Mouse (Mus musculus): ENCODE measurements around the gene Shc4.
A peak's percentile ranks its signal among the peaks of the same experiment; 100 is the strongest.

The Shc4 gene

DNA sequence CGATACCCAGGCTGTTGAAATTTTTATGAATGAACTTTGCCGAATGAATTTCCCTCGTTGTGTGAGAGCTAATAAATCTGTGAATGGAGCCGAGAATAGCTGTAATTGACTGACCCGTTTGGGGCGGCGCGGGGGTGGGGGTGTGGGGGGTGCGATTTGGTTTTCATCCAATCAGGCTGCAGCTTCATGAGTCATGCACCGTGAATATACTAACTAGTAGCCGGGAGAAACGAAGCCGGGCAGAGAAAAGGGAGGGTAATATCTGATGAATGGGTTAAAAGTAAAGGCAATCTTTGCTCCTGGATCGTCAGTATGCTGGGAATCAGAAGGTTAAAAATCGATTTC, at the start of gene Shc4:
Gene Shc4, minus strand, starts transcription at position 63 of the 345 bp plus-strand sequence.
- no peak for DNase-seq (ENCODE audit: low spot score in 2 of 2)

DNA sequence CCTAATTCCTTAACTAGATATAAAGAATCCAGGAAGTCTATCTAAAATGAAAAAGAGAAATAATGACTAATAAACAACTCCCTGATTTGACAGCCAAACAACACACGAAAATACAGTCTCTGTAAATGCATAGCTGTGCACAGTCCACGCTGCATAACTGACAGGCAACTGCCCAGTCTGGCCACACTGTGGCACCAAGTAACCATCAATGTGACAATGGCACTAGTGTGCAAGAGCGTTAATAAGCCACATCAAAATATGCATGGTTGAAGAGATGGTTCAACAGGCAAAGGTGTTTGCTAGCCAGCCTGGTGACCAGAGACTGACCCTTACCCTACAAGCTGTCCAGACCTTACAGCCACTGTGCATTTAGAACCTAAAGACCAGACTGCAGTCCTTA, 41.1 kb upstream of the Shc4 start:
- DNase-seq (ENCODE audit: low spot score in 2 of 2), result no peak

DNA sequence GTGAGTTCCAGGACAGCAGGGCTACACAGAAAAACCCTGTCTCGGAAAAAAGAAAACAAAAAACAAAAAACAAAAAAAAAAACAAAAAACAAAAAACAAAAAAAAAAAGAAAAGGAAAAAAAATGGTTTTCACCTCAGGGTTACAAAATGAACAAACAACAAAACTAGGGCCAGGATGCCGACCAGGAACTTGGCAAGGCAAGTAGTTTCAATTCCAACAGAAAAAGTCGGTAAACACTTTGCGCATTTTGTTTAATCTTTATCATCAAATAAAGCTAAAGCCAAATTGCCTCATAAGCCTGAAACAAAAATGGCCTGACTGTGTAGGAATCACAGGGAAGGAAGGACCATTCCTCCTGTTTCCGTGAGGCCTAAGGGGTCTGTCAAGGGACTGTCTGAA, 40.6 kb upstream of the Shc4 start:
- no peak for DNase-seq (ENCODE audit: low spot score in 2 of 2)

DNA sequence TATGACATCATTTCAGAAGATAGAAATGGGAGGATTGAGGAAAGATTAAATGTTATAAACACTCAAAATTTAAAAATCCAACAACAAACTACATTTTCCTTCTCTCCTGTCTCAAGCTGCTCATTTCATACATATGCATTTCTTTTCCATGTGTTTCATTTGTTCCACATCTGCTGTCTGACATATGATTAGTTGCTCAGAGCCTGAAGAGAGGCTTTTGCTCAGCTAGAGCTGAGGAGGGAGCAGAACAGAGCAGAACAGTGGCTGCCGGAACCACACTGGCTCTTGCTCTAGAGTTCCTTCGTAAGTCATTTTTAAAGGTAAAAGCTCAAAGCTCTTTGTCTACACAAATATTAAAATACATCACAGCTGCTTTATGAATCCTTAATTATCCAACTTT, 25.4 kb upstream of the Shc4 start:
- DNase-seq (ENCODE audit: low spot score in 2 of 2), result no peak

DNA sequence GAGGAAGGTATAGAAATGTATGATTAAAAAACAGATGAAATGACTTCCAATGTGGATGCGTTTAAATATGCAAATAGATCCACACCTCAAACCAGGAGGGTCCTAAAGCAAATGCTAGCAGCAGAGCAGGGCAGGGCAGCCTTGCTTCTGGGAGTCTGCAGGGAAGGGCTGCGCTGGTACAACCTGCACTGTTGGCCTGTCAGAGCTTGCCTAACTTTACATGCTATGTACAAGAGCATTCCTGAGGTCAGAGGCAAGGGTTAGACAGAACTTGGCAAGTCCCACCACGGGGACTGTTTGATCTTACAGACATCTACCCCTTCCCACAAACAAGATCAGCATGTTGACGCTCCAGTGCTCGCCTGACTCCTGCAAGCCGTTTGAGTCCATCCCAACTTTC, 15.4 kb upstream of the Shc4 start:
- no peak for DNase-seq (ENCODE audit: low spot score in 2 of 2)

DNA sequence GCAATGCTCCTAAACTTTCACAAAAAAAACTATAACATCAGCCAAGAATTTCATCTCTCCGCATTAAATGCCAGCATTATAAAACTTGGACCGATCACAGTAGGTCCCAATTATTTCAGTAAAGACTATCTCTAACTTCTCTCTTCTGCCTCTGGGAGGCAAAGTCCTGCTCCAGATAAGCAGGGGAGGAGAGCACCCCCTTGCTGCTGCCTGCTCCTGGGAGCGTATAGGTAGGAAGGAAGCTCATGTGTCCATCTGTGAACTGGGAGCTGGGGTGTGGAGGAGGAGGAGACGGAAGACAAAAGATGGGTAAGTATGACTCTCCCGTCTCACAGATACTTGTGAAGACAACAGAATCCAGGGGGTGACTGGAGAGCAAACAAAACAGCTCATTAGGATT, 14.8 kb upstream of the Shc4 start:
- no peak for DNase-seq (ENCODE audit: low spot score in 2 of 2)

DNA sequence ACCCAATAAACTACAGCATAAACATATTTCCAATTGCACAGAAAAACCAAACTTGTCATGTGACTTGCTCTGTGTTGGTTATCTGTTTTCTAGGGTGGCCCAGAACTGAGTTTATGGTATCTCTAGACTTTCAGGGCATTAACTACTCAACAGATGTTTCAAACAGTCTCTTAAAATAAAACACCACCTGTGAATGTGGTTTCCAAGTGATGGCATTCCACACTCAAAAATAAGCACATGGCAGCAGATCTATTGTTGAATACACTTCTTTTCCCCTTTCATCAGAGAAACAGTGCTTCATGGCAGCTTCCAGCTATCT, 12.0 kb upstream of the Shc4 start:
- no peak for DNase-seq (ENCODE audit: low spot score in 2 of 2)

DNA sequence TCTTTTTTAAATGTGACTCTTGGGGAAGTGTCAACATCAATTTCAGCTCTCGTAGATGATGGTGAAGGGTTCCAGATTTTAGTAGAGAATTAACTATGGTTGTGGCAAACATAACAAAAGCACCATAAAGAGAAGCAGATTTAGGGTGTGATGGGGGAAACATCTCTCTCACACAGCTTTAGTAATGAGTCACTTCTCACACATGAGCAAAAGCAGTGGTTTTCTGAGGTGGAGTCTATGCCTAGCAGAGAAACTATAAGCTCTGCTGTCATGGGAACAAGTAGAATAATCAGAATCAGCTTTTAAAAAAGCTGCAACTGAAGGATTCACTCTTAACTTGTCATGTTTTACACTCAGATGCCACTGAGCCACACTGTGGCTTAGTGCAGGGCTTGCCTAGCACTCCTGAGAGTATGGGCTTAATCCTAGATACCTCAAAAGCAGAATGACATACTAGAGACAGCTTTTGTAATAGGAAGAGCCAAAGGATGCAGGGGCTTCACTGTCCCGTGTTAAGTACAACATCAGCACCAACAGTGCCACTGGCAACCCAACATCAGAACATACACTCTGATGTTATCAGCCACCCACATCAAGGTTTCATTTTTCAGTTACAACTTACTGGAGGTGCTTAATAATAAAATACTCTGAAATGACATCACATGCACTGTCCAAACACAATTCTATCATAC, 11.5 kb upstream of the Shc4 start:
- DNase-seq (ENCODE audit: low spot score in 2 of 2), result no peak

DNA sequence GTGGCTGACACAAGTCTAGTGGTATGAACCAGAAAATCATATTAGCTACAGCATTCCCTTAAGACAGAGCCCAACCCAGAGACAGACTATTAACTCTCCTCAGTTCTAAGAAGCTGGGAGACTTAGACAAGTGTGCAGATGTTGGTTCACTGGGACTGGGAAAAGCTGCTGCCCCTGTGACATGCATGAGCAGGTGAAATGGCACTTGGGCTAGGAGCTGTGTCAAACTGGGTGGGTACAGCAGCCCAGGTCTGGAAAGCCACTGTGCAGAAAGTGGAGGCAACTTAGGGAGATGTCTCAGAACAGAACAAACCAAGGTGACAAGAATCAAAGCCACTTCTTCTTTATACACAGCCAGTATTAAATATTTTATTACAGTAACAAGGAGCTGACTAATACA, 10.8 kb upstream of the Shc4 start:
- no peak for DNase-seq (ENCODE audit: low spot score in 2 of 2)

DNA sequence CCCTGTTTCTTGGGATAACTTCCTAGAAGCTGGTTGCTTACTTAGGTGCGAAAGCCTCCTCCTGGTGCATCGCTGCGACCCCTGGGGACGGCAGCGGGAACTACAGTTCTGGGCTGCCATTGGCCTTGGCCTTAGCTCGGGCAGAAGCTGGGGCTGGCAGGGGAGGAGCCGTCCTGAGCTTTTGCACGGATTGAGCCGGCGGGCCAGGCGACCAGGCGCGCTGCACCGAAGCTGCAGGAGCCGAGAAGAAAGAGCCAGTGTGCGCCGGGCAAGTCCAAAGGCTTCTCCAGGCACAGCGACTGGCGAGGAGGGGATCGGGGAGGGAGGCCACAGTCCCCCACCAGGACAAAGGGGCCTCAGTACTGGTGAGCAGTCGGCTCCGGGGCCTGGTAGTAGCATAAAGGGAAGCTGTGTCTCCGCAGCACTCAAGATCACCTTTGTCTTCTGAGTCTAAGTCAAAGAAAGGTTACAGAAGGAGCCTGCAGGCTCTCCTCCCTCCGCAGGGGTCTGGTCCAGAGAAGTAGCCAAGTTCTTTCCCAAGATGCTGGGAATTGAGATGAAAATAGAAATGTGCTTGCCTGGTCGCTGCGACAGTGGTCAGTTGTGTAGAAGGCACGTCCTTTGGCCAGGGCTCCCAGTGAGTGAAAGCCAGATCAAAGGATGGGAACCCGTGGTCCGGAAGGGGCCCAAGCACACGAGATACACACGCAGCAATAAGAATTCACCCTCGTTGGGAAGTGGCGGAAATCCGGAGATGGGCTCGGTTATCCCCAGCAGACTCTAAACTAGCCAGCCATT, 8.0 kb upstream of the Shc4 start:
- DNase-seq (ENCODE audit: low spot score in 2 of 2), result peak; percentile 76 to 84

DNA sequence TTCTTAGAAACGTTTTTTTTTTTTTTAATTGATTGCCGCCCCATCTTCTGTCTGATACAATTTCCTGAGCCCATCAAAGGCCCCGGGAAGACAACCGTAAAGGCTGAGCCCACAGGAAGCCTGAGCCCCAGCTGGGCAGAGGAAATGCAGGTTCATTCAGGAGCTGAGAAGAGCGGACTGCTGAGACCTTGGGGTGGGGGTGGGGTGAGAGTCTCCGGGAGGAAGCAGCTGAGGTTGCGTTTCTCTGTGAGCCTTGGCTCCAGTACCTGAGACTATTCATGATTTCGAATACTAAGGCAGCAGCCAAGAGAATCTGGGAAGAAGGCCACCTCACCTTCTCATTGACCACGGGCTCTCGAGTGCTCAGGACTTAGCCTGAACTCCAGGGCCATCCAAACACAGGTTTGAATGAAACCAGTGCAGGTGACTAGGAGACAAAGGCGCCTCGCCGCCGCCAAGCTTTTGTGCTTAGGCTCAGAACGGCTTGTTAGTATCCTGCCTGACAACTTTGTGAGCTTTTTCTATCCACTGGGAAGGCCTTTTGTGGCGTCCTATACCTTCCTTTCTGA, 682 bp upstream of the Shc4 start:
- no peak for DNase-seq (ENCODE audit: low spot score in 2 of 2)

DNA sequence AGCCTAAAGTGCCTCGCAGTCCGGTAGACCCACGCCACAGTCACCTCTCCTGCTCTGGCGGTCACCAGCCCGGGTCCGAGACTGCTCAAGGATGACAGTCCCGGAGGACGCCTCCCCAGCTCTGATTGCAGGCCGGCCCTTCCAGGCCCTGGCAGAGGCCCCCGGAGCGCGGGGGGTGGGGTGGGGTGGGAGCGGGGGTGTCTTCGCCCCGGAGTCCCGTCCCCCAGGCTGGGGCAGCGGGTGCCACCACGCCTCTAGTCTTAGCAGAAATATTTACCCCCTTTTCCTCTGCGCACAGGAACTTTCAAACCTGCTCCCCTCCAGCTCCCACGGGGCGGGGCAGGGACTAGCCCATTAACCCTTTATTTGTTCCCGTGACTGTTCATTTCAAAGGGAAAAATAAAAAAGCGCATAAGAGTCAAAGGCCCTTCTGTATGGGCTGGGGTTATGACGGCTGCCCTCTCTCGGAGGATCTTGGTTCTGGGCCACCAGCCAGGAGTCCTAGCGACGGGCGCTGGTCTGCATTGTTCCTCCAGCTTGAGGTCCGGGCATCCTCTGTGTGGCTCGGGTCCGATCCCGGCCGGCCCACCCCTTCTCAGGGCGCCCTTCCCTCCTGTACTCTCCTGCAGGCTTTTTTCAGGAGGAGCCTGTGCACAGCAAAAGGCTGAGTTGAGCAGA, 401 bp downstream of the Shc4 start:
- no peak for DNase-seq (ENCODE audit: low spot score in 2 of 2)

DNA sequence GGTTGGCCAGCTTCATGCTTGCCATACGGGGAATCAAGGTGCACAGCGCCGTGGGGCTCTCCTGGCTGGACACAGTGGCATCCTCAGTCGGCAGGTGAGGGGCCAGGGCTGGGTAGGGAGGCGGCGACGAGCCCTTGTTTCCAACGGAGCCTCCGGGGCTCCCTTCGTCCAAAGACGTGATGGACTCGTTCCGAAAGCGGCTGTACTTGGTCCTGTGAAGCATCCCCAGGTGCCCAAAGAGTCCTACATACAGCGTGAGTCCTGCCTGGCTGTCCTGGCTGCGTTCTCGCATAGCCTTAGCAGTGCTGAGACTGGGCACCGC, 901 bp downstream of the Shc4 start:
- DNase-seq (ENCODE audit: low spot score in 2 of 2), result no peak

DNA sequence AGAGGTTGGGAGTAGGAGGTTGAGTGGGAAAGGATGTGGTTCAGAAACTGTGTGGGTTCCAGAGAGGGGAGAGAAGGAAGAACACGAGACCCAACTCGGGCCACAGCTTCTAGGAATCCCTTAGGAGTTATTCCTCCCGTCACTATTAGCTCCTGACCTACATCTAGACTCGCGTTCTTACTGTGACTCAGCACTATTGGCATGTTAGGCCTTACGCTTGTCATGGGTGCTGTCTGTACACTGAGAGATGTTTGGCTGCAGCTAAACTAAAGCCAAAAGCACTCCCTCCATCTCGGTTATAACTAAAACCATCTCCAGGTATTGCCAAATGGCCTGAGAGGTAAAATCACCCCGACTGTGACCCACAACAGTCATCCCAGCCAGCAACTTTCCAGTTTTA, 7.3 kb downstream of the Shc4 start:
- no peak for DNase-seq (ENCODE audit: low spot score in 2 of 2)

DNA sequence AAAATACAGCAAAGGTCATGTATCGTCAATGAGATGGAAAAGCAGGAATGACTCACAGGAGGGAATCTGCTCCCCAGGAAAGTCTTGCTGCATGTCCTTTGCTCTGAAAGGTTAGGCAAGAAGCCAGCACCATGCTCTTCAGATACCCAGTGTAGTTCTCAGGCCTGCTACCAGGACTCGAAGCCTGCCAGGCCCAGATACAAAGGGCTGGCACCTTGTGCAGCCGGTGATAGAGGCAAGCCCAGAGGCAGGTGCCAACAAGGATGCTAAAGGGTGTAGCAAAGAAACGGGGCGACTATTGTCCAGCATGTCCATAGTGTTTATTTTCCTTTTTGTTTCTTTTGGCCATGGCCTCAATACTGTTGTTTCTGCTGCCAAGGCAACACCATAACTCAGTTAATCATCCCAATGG, 17.4 kb downstream of the Shc4 start:
- DNase-seq (ENCODE audit: low spot score in 2 of 2), result no peak

DNA sequence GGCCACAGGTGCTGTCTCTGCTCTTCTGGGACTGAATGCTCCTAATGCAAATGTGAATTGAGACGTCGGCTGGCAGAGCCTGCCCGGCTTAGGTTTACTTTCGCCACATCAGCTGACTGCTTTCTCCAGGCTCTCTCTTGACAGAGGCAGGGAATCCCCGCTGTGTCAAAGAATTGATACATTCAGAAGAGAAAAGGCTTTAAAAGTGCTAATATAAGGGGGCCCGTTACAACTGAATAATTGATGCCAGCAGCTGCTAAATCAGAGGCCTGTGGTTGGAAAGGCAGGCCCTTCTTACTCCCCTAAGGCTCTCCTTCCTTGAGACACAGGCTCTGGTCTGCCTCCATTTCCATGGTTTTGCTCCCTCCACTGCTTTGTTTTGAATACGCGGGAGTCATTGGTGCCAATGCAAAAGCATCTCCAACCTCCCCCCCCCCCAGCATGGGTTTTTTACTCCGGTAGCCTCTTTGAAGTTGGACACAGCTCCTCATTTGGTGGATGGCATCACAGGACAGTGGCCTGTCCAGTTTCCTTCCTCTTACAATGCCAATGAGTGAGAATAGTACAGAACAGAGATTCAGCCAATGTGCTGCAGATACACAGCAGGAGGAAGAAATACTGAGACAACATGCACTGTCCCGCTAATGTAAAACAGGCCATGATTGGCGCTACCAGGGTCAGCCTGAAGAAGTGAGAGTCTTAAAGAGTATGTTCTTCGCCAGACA, 18.9 kb downstream of the Shc4 start:
- no peak for DNase-seq (ENCODE audit: low spot score in 2 of 2)

DNA sequence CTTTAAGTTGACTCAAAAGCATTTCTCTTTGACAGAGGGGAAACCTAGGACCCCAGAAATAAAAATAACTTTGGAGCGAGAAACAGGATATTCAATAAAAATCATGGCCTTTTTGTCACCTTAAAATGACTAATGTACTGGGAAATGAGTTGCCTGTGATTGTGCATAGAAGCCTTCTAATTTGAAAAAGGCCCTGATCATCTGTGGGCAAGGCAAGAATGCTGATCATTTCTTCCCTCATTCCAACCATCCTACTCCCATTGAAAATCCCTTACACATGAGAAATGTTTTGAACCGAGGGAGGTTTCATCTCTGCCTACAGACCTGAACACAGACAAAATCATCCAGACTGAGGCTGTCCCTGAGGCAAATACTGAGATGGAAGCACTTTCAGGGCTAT, 21.1 kb downstream of the Shc4 start:
- no peak for DNase-seq (ENCODE audit: low spot score in 2 of 2)

DNA sequence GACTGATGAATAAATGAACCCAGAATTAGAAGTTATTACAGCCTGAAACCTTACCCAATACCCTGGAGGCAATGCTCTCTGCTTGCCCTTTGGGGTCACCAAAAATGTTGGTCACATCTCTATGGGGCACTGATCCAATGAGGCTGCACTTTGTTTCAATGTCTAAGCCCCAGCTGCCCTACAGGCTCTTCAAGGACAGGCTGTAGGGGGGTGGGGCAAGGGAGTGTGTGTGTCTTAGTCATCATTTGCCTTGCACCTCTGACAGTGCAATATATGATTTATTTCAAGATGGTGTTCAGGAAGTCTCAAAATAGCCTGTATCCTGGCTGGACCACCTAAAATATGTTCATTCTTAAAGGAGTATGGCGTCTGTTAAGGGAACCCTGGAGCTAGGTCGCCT, 22.3 kb downstream of the Shc4 start:
- no peak for DNase-seq (ENCODE audit: low spot score in 2 of 2)

DNA sequence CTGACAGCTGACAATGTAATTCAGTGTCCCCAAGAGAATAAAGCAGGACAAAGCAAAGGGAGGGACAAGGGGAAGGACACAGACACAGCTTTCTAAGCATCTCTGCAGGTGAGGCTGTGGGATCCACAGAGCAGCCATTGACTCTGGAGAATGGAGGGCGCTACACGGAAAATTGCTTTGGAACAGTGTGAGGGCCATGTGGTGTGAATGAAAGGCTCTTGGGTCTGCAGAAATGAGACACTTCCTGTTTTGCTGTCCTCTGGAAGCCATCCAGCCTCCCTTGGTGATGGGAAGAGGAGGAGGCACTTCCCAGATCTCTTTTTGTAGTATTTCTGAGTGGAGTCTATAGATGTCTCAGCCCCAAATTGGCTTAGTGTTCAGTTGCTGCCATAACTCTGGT, 27.7 kb downstream of the Shc4 start:
- DNase-seq (ENCODE audit: low spot score in 2 of 2), result peak in 1 of 2 experiments; percentile 5

DNA sequence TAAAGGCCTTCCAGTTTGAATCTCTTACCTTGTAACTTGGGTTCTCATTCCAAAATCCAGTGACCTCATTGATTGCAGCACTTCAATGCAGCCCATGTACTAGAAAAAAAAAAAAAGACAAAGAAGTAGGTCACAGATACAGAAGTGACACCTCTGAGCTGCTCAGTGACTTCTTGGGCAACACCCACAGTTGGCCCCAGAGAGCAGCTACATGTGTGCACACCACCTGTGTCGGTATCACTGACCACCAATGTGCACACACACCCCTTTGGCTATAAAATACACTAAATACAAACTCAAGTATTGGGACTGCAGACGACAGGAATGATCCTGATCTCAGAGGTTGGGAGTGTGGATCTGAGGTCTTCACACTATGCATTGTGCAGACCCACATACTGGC, 29.1 kb downstream of the Shc4 start:
- DNase-seq (ENCODE audit: low spot score in 2 of 2), result no peak

DNA sequence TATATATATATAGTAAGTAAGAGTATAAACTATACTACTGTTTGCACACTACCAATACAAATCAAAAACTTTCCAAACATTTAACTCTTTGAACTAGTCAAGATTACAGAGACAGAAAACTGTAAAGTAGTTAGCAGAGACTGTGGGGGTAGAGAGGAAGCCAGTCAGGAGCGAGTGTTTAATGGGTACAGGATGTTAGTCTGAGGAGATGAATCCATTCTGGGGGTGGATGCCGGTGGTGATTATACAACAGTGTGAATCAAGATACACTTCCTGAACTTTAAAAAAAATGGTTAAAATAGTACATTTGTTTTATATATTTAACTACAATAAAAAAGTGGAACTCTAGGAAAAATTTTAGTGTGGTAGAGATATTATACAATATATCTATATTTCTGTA, 31.9 kb downstream of the Shc4 start:
- DNase-seq (ENCODE audit: low spot score in 2 of 2), result no peak

DNA sequence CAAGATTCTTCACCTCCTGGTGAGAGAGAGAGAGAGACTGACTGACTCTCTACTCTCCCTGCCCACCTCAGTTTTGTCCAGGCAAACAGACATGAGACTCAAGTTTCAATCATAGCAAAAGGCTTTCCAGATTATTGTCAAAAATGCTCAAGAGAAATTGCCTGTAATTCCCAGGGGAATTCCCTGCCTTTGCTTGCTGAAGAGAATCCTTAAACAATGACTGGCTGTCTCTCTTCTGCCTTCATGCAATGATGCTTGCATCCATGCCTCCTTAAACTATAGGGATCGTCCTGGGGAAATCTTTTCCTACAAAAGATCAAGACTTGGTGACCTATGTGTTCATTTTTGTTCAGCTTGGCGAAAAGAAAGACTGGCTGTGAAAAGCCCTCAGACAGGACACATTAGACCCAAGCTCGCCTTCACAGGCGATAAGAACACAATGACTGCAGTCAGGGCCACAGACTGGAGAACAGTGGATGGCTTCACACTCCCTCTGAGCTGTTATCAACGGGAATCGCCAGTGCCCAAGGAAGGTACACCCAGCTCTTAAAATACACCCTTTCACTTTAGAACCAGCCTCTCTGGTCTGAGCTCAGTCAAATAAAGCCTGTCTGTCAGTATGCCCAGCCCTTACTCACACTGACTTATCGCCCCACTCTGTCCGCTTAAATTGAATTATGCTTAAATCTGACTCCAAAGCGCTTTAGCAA, 38.4 kb downstream of the Shc4 start:
- no peak for DNase-seq (ENCODE audit: low spot score in 2 of 2)

Measured in spleen, postnatal 14 days (tissue).